Mouse (Mus musculus) liver, postnatal 0 days (tissue): ENCODE data around the gene Actb. TPM values are rescaled to one million over a fixed set of nuclear protein-coding genes. Genes with fewer than 3 reads are reported as not detected.

Source experiments
- ATAC-seq: fragments of 200-750 bp; cut with Nextera tagmentation; 2 replicates; pipeline ENCODE4 v1.8.0; 2017; ENCODE audit warnings: mild to moderate bottlenecking, moderate library complexity
- DNase-seq: peaks from one replicate; pipeline ENCODE4 v3.0.0-alpha.2; 2016
- H3K27ac ChIP-seq: fragments of 300-500 bp; sonication (generic); 2 replicates; pipeline ENCODE4 v1.5.1; 2014; ENCODE audit warnings: antibody characterized with exemption, moderate library complexity, mild to moderate bottlenecking, low read depth
- H3K27me3 ChIP-seq: fragments of 300-500 bp; sonication (generic); 2 replicates; pipeline ENCODE4 v1.6.1; 2014; ENCODE audit warnings: low read length, control low read depth, mixed read lengths; ENCODE audit not compliant: insufficient read depth
- H3K36me3 ChIP-seq: fragments of 300-500 bp; sonication (generic); replicated peaks from 2 replicates; pipeline ENCODE4 v1.6.1; 2014; ENCODE audit warnings: mild to moderate bottlenecking, control low read depth, low read length, moderate library complexity, mixed read lengths; ENCODE audit not compliant: insufficient read depth
- H3K4me1 ChIP-seq: fragments of 300-500 bp; sonication (generic); 2 replicates; pipeline ENCODE4 v1.6.1; 2014; ENCODE audit warnings: antibody characterized with exemption, mild to moderate bottlenecking, control low read depth; ENCODE audit not compliant: insufficient read depth
- H3K4me2 ChIP-seq: fragments of 300-500 bp; sonication (generic); 2 replicates; pipeline ENCODE4 v1.6.1; 2014; ENCODE audit warnings: low read depth, mild to moderate bottlenecking, low read length, moderate library complexity, mixed read lengths
- H3K4me3 ChIP-seq: fragments of 300-500 bp; sonication (generic); 2 replicates; pipeline ENCODE4 v1.5.1; 2014; ENCODE audit warnings: low read depth, low read length
- H3K9ac ChIP-seq: fragments of 300-500 bp; sonication (generic); replicated peaks from 2 replicates; pipeline ENCODE4 v1.6.1; 2014; ENCODE audit warnings: mild to moderate bottlenecking, moderate library complexity
- H3K9me3 ChIP-seq: fragments of 300-500 bp; sonication (generic); 2 replicates; pipeline ENCODE4 v1.6.1; 2016; ENCODE audit warnings: mild to moderate bottlenecking, control low read depth, low read length, mixed read lengths
- CTCF ChIP-seq: sonication (generic); IDR thresholded peaks from 2 replicates; pipeline ENCODE4 v1.5.1; 2016; ENCODE audit warnings: antibody characterized with exemption, low read depth
- EP300 ChIP-seq: IDR thresholded peaks from 2 replicates; pipeline ENCODE4 v1.6.1; 2016; ENCODE audit warnings: antibody characterized with exemption, low read depth, mild to moderate bottlenecking
- WGBS: fragments of 180-500 bp; shearing (Covaris S2); extraction: QIAGEN DNeasy Blood & Tissue Kit; methylation state at CpG from one replicate; pipeline ENCODE4 v1.1.7; 2014; ENCODE audit not compliant: insufficient replicate concordance; 5-methylcytosine and 5-hydroxymethylcytosine counted together
- polyA plus RNA-seq: library from polyadenylated mRNA; unstranded; fragments of >200 nt; fragmentation: Nextera tagmentation; extraction: Ambion mirVana; gene quantifications from 2 replicates; pipeline ENCODE4 v1.2.1, GENCODE M21; 2015

The Actb gene
- polyA plus RNA-seq, 1 experiment from 2014 or later: 7,738 TPM

DNA sequence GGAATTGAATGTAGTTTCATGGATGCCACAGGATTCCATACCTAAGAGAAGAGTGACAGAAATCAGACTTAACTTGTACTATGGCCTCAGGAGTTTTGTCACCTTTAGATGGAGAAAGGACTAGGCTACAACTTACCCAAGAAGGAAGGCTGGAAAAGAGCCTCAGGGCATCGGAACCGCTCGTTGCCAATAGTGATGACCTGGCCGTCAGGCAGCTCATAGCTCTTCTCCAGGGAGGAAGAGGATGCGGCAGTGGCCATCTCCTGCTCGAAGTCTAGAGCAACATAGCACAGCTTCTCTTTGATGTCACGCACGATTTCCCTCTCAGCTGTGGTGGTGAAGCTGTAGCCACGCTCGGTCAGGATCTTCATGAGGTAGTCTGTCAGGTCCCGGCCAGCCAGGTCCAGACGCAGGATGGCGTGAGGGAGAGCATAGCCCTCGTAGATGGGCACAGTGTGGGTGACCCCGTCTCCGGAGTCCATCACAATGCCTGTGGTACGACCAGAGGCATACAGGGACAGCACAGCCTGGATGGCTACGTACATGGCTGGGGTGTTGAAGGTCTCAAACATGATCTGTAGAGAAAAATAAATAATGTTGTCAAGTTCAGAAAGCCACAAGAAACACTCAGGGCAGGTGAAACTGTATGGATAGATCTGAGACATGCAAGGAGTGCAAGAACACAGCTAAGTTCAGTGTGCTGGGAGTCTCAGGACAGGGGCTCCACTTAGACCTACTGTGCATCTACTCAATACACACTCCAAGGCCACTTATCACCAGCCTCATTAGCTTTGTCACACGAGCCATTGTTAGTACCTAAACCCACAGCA, 2.1 kb downstream of the Actb start:
- H3K4me2 ChIP-seq: peak overlapping the region; percentile 90
- WGBS: 67% methylated on average over 19 of the region's 19 CpGs
- H3K4me1 ChIP-seq: peaks cover 27% of the 10 kb centered on the region
- H3K27me3 ChIP-seq: no peaks in the 10 kb centered on the region
- ATAC-seq: no peak
- peak overlapping the region; percentile 99 for H3K27ac ChIP-seq
- TF ChIP-seq CTCF: no peak
- TF ChIP-seq EP300: no peak
- peak overlapping the region; percentile 100 for H3K9ac ChIP-seq
- H3K9me3 ChIP-seq: no peaks in the 10 kb centered on the region
- H3K4me3 ChIP-seq: peak overlapping the region; percentile 98
- no peak for DNase-seq
- peaks cover 48% of the 10 kb centered on the region for H3K36me3 ChIP-seq

- no peaks in the 10 kb centered on the region for H3K27me3 ChIP-seq
- peak overlapping the region; percentile 100; the same call in 1 of the 2 replicates for H3K9ac ChIP-seq
- H3K4me2 ChIP-seq: peak overlapping the region; percentile 90
- H3K36me3 ChIP-seq: peaks cover 48% of the 10 kb centered on the region
- peak overlapping the region; percentile 98 for H3K4me3 ChIP-seq
- H3K27ac ChIP-seq: no peak overlapping the region
- peaks cover 19% of the 10 kb centered on the region for H3K4me1 ChIP-seq
- no peaks in the 10 kb centered on the region for H3K9me3 ChIP-seq
- WGBS: 78% methylated on average over 14 of the region's 14 CpGs
- no peak for ATAC-seq
- no peak for TF ChIP-seq CTCF
- no peak for TF ChIP-seq EP300
- DNase-seq: no peak
Observed at GRCm38 (mm10) chr5:142903470-142904207, 2.9 kb downstream of the Actb start.

GRCm38 (mm10) chr5:142902506-142903314, 3.8 kb downstream of the Actb start:
- no peak for DNase-seq
- Histone ChIP-seq H3K4me2 (peak overlapping the region; percentile 38), H3K9me3 (no peaks in the 10 kb centered on the region), H3K36me3 (peaks cover 48% of the 10 kb centered on the region), H3K9ac (no peak overlapping the region), H3K4me1 (peaks cover 9% of the 10 kb centered on the region), H3K27ac (peak overlapping the region; percentile 58), H3K27me3 (no peaks in the 10 kb centered on the region), H3K4me3 (no peak overlapping the region)
- 72% methylated on average over 5 of the region's 5 CpGs for WGBS
- ATAC-seq: no peak
- TF ChIP-seq CTCF (no peak), EP300 (no peak)

DNA sequence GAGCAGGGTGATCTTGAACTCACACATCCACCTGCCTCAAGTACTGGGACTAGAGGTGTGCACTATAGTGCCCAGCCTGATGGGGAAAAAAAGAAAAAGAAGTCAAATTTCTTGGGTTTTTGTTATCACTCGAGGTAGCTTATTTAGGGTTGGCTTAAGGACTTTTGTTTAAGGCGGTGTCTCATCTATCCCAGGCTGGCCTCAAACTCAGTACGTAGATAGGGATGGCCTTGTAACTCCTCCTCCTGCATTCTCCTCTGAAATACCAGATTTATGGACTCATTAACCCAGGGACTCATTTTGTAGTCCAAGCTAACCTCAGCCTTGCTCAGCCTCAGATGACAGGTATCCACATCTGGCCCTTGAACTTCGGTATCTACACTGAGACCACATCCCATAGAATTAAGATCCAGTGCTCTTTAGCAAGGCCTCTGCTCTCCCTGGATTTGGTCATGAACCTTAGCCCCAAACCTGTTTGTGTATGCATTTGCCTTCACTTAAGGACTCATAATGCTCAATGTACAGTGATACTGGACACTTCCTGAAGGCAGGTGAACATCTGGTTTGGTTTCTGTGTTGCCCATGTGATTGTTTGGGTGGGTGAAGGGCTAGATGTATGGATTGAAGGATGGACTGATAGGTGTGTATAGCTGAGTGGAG, 4.6 kb downstream of the Actb start:
- ATAC-seq (no peak), DNase-seq (no peak)
- TF ChIP-seq CTCF (no peak), EP300 (no peak)
- H3K36me3 ChIP-seq: peaks cover 48% of the 10 kb centered on the region
- peaks cover 2% of the 10 kb centered on the region for H3K4me1 ChIP-seq
- no peaks in the 10 kb centered on the region for H3K27me3 ChIP-seq
- H3K9ac ChIP-seq: no peak overlapping the region
- 55% methylated on average over 4 of the region's 4 CpGs for WGBS
- H3K4me2 ChIP-seq: no peak overlapping the region
- no peak overlapping the region for H3K4me3 ChIP-seq
- H3K9me3 ChIP-seq: no peaks in the 10 kb centered on the region
- H3K27ac ChIP-seq: peak overlapping the region; percentile 58

DNA sequence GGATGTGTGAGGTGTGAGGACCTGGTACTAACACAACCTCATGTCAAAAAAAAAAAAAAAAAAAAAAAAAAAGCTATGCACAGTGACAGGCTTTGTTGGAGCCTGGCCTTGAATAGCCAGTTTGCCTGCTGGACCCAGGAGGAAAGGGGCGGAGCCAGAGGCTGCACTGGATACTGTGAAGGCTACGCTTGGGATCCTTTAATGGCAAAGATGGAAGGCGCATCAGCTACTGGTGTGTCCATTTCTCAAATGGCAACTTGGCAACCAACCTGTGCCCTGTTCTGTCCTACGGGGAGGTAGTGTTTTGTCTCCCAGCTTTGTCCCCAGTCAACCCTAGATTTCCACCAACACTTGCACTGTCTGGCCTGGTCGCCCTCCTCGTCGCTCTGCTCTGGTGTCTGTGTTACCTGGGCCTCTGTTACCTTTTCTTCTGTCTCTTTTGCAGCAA, 5.2 kb downstream of the Actb start:
- no peak for ATAC-seq
- no peak for TF ChIP-seq CTCF
- TF ChIP-seq EP300: no peak
- Histone ChIP-seq H3K27me3 (no peaks in the 10 kb centered on the region), H3K36me3 (peaks cover 48% of the 10 kb centered on the region), H3K27ac (no peak overlapping the region), H3K4me3 (no peak overlapping the region), H3K4me2 (no peak overlapping the region), H3K4me1 (peaks cover under 1% of the 10 kb centered on the region; the same call in 1 of the 2 replicates), H3K9ac (no peak overlapping the region), H3K9me3 (no peaks in the 10 kb centered on the region)
- no peak for DNase-seq
- WGBS: 86% methylated on average over 7 of the region's 7 CpGs
